Mouse (Mus musculus) forebrain, embryonic 15.5 days (tissue): ENCODE results near the gene A430033K04Rik. TPM values are rescaled to one million over a fixed set of nuclear protein-coding genes. Genes with fewer than 3 reads are reported as not detected.

Experiments
- ATAC-seq: fragments of 200-750 bp; cut with Nextera tagmentation; replicated peaks from 2 replicates; pipeline ENCODE4 v1.8.0; 2017; ENCODE audit warnings: mild to moderate bottlenecking, moderate TSS enrichment, moderate library complexity
- H3K27ac ChIP-seq: fragments of 300-500 bp; sonication (generic); replicated peaks from 2 replicates; pipeline ENCODE4 v1.5.1; 2015; ENCODE audit warnings: mild to moderate bottlenecking, inconsistent platforms
- H3K27me3 ChIP-seq: fragments of 300-500 bp; sonication (generic); 2 replicates; pipeline ENCODE4 v1.6.1; 2015; ENCODE audit warnings: inconsistent platforms
- H3K36me3 ChIP-seq: fragments of 300-500 bp; sonication (generic); 2 replicates; pipeline ENCODE4 v1.6.1; 2015; ENCODE audit warnings: mild to moderate bottlenecking, inconsistent platforms
- H3K4me1 ChIP-seq: fragments of 300-500 bp; sonication (generic); 2 replicates; pipeline ENCODE4 v1.6.1; 2015; ENCODE audit warnings: inconsistent platforms
- H3K4me2 ChIP-seq: fragments of 300-500 bp; sonication (generic); replicated peaks from 2 replicates; pipeline ENCODE4 v1.6.1; 2015; ENCODE audit warnings: mild to moderate bottlenecking, inconsistent platforms
- H3K4me3 ChIP-seq: fragments of 300-500 bp; sonication (generic); 2 replicates; pipeline ENCODE4 v1.5.1; 2015; ENCODE audit warnings: mild to moderate bottlenecking, inconsistent platforms
- H3K9ac ChIP-seq: fragments of 300-500 bp; sonication (generic); replicated peaks from 2 replicates; pipeline ENCODE4 v1.6.1; 2015; ENCODE audit warnings: mild to moderate bottlenecking, inconsistent platforms
- H3K9me3 ChIP-seq: fragments of 300-500 bp; sonication (generic); 2 replicates; pipeline ENCODE4 v1.6.1; 2016; ENCODE audit warnings: inconsistent platforms
- WGBS: fragments of 180-500 bp; shearing (Covaris S2); methylation state at CpG from one replicate; pipeline ENCODE4 v1.1.7; 2015; ENCODE audit warnings: mixed read lengths; 5-methylcytosine and 5-hydroxymethylcytosine counted together
- polyA plus RNA-seq: library from polyadenylated mRNA; unstranded; fragments of >200 nt; fragmentation: Nextera tagmentation; extraction: Ambion mirVana; gene quantifications from 2 replicates; pipeline ENCODE4 v1.2.1, GENCODE M21; 2015

A430033K04Rik gene
- polyA plus RNA-seq, 1 experiment from 2014 or later = 28.1 TPM

DNA sequence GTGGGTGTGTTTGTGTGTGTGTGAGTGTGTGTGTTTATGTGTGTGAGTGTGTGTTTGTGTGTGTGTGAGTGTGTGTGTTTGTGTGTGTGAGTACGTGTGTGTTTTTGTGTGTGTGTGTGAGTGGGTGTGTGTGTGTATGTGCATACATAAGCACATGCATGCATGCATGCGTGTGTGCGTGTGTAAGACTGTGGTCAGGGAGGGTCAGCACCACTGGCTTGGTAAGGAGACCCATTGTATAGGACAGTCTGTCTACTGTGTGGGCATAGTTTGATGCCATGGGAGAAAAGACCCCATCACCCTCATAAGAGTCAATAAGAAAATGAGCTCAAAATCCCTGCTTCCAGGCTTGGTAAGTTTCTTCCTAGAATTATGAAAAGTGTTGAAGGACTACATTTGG lies 34.7 kb downstream of the A430033K04Rik start:
- no peak overlapping the region for H3K9ac ChIP-seq
- H3K4me1 ChIP-seq = no peaks in the 10 kb centered on the region
- ATAC-seq = no peak
- H3K4me2 ChIP-seq = no peak overlapping the region
- H3K9me3 ChIP-seq = no peaks in the 10 kb centered on the region
- H3K27me3 ChIP-seq = no peaks in the 10 kb centered on the region
- H3K4me3 ChIP-seq = no peak overlapping the region
- no peak overlapping the region for H3K27ac ChIP-seq
- 89% methylated on average over 3 of the region's 3 CpGs for WGBS
- no peaks in the 10 kb centered on the region for H3K36me3 ChIP-seq

DNA sequence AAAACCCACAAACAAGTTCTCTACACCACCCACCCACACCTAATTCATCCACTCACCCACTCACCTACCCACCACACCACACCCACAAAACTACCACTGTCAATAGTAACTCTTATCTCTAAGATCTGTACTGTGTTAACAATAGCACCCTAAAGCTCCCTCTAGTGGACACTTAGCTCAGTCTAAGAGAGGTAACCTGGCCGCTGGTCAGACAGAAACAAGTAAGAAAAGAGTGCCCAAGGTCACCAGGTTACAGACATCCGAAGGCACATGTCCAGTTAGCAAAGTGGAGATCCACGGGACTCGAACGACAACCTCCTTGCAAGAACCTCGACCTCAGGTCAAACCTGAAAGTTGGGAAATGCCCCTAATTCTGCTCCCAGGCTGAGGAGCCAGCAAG lies 35.2 kb downstream of the A430033K04Rik start:
- no peak overlapping the region for H3K4me3 ChIP-seq
- no peak overlapping the region for H3K27ac ChIP-seq
- H3K9ac ChIP-seq = no peak overlapping the region
- H3K36me3 ChIP-seq = no peaks in the 10 kb centered on the region
- no peaks in the 10 kb centered on the region for H3K27me3 ChIP-seq
- H3K9me3 ChIP-seq = no peaks in the 10 kb centered on the region
- H3K4me1 ChIP-seq = no peaks in the 10 kb centered on the region
- 45% methylated on average over 6 of the region's 6 CpGs for WGBS
- no peak overlapping the region for H3K4me2 ChIP-seq
- peak; percentile 72 for ATAC-seq

DNA sequence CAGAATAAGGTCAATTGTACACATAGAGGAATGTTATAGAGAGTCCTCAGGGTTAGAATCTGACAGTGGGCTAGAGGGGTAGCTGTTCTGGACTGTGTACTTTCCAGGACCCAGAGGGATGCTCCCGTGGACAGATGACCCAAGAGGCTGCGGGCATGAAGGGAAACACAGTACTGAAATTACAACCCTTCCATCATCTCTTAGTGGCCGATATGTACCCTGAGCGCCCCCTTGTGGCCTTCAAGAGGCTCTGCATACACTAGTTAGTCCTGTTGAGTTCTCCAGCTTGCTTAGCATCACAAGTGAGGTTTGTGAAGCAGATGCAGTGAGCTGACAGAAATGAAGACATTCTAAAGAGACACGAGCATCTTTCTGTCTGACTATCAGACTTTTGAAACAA lies 36.3 kb downstream of the A430033K04Rik start:
- WGBS = 11% methylated on average over 5 of the region's 5 CpGs
- no peak for ATAC-seq
- no peak overlapping the region for H3K9ac ChIP-seq
- H3K36me3 ChIP-seq = no peaks in the 10 kb centered on the region
- H3K9me3 ChIP-seq = no peaks in the 10 kb centered on the region
- H3K4me2 ChIP-seq = no peak overlapping the region
- H3K27me3 ChIP-seq = no peaks in the 10 kb centered on the region
- H3K27ac ChIP-seq = no peak overlapping the region
- H3K4me3 ChIP-seq = no peak overlapping the region
- H3K4me1 ChIP-seq = no peaks in the 10 kb centered on the region

DNA sequence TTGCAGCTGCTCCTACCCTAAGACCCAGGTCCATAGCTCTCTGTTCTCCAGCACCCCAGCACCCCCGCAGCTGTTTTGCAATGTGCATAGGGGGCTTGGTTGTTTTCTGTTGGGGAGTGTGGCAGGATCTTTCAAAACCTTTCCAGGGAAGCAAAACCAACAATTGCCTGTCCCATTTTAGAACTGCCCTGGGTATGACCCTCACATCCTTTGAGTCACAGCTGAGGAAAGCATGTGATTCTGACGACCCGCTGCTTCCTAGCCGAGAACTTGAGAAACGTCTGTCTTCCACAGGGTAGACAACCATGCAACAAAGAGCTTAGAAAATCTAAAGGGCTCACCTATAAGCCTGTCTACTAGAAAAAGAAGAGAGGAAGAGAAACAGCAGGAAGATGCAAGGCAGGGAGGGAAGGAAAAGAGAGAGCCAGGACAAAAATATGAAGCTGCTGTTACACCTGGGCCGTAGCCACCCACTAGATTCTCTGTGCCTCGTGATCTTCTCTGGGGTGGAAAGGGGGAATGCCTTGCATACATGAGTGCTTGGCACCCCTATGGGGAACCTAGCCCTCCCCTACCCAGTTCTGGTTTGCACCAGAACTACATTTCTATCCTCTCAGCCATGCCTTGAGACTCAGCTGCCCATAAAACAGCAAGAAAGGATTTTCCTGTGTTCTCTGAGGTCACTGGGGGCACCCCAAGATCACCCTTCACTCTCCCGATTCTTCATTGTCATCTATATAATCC lies 60.5 kb downstream of the A430033K04Rik start:
- WGBS = 66% methylated on average over 8 of the region's 8 CpGs
- Histone ChIP-seq H3K4me3 (no peak overlapping the region), H3K36me3 (no peaks in the 10 kb centered on the region), H3K27me3 (no peaks in the 10 kb centered on the region), H3K4me2 (no peak overlapping the region), H3K4me1 (no peaks in the 10 kb centered on the region), H3K9ac (no peak overlapping the region), H3K27ac (no peak overlapping the region), H3K9me3 (no peaks in the 10 kb centered on the region)
- no peak for ATAC-seq

DNA sequence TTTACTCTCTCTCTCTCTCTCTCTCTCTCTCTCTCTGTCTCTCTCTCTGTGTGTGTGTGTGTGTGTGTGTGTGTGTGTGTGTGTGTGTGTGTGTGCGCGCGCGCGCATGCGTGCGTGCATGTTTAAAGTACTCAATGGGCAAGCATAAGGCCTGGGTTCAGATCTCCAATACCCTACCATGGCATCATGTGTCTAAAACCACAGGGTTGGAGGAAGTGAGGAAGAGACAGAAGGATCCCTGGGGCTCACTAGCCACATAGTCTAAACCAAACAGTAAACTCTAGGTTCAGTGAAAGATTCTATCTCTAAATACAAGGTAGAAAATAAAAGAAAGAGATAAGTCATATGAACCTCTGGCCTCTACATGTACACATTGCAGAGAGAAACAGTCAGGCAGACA lies 61.2 kb downstream of the A430033K04Rik start:
- Histone ChIP-seq H3K4me2 (no peak overlapping the region), H3K36me3 (no peaks in the 10 kb centered on the region), H3K27me3 (no peaks in the 10 kb centered on the region), H3K4me3 (no peak overlapping the region), H3K4me1 (no peaks in the 10 kb centered on the region), H3K27ac (no peak overlapping the region), H3K9me3 (no peaks in the 10 kb centered on the region), H3K9ac (no peak overlapping the region)
- WGBS = 99% methylated on average over 7 of the region's 7 CpGs
- no peak for ATAC-seq

DNA sequence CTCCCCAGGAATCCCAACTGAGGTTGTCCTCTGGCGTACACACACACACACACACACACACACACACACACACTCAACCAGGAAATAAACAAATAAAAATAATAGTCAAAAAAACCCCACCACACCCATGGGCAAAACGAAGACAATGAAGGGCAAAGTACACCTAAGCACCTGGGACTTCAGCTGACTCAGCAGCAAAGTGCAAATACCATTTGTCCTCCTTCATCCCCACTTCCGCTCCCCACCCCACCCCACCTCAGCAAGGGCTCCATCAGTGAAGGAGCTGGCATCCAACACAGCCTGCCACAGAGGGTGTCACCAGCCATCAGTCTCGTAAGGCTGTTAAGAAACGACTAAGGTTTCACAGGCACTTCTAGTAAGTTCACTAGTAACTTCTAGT lies 64.8 kb downstream of the A430033K04Rik start:
- Histone ChIP-seq H3K9me3 (no peaks in the 10 kb centered on the region), H3K4me1 (no peaks in the 10 kb centered on the region), H3K36me3 (no peaks in the 10 kb centered on the region), H3K27me3 (no peaks in the 10 kb centered on the region), H3K4me2 (no peak overlapping the region), H3K27ac (no peak overlapping the region), H3K4me3 (no peak overlapping the region), H3K9ac (no peak overlapping the region)
- ATAC-seq = no peak
- 80% methylated on average over 5 of the region's 5 CpGs for WGBS

DNA sequence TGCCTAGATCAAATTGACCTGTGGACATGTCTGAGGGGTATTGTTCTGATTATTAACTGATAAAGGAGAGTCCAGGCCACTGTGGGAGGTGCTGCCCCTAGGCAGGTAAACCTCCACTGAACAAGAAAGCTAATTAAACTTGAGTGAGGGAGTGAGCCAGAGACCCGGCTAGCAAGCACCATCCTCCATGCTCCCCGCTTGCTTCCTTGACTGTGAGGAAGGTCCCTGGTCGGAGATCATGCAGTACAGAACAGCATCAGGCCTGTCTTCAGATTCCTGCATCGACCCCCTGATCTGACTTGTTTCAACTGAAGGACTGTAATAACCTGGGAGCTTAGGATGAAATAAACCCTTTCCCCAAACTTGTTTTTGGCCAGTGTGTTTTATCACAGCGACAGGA lies 66.6 kb downstream of the A430033K04Rik start:
- no peaks in the 10 kb centered on the region for H3K9me3 ChIP-seq
- no peak overlapping the region for H3K4me2 ChIP-seq
- H3K27me3 ChIP-seq = no peaks in the 10 kb centered on the region
- no peaks in the 10 kb centered on the region for H3K36me3 ChIP-seq
- ATAC-seq = no peak
- H3K27ac ChIP-seq = 0 out of 2 replicates have a peak overlapping the region, but pooled peaks have one; percentile 35
- no peak overlapping the region for H3K4me3 ChIP-seq
- WGBS = 53% methylated on average over 5 of the region's 5 CpGs
- no peaks in the 10 kb centered on the region for H3K4me1 ChIP-seq
- no peak overlapping the region for H3K9ac ChIP-seq

DNA sequence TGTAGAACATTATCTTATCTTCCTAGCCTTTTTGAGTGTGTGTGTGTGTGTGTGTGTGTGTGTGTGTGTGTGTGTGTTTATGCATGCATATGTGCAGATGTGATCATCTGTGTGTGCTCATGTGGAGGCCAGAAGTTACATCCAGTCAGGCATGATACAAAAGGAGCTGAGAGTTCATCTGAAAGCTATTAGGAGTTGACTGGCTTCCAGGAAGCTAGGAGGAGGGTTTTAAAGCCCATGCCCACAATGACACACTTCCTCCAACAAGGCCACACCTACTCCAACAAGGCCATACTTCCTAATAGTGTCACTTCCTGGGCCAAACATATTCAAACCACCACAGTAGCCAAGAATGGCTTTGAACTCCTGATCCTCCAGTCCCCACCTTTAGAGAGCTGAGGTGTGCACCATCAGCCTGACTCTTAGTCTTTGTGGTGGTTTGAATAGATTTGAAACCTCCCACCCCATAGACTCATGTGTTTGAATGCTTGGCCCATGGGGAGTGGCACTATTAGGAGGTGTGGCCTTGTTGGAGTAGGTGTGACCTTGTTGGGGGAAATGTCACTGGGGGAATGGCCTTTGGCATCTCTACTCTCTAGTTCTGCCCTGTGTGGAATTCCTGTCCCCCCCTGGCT lies 70.4 kb downstream of the A430033K04Rik start:
- Histone ChIP-seq H3K4me3 (no peak overlapping the region), H3K36me3 (no peaks in the 10 kb centered on the region), H3K4me2 (no peak overlapping the region), H3K27ac (no peak overlapping the region), H3K4me1 (no peaks in the 10 kb centered on the region), H3K9me3 (no peaks in the 10 kb centered on the region), H3K9ac (no peak overlapping the region), H3K27me3 (no peaks in the 10 kb centered on the region)
- ATAC-seq = no peak

DNA sequence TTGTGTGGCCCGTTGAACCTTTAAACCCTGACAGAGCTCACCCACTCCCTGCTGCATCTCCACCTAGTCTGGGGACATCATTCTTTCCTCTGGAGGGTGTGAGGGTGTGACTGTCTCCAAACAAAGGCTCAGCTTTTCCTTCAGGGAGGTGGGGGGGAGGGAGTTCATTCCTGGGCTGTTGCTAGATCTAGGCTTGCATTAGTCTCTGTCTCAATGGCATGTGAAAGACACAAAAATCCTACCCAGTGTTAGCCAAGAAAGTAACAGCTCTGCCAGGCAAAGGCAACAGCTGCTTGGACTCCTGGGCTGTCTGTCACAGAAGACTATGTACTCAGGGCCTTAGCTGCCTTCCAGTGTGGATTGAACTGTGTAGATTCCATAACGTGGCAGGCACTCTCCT lies 71.4 kb downstream of the A430033K04Rik start:
- Histone ChIP-seq H3K4me3 (no peak overlapping the region), H3K4me2 (no peak overlapping the region), H3K36me3 (no peaks in the 10 kb centered on the region), H3K4me1 (no peaks in the 10 kb centered on the region), H3K27ac (no peak overlapping the region), H3K9ac (no peak overlapping the region), H3K9me3 (no peaks in the 10 kb centered on the region), H3K27me3 (no peaks in the 10 kb centered on the region)
- no peak for ATAC-seq
- WGBS = 67% methylated on average over 2 of the region's 2 CpGs

DNA sequence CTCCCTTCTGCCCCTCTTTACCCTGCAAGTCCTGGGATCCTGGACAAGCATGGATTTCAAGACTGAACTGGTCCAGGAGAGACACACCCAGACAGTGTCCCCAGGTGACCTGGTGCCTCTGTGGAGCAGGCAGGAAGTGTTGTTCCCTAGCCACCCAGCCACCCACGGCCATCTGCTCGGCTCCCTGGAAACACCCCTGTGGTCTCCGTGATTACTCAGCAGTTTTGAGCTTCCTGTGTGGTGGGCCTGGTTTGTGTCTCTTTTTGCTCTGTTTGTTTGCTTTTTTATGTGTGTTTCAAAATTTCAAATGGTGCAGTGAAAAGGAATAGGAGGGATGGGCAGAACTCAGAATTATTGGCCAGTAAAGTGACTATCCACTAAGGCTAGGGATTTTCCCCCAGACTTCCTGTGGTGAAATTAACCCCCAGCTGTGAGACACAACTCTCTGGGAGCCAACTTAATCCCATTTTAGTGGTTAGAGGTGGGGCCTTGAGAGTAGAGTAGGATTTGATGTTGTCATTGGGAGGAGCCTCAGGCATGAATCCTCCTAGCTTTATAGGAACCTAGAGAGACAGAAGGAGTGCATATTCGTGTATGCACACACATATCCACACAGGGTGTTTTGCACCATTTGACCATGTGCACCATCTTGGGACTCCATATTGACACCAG lies 72.0 kb downstream of the A430033K04Rik start:
- Histone ChIP-seq H3K27me3 (no peaks in the 10 kb centered on the region), H3K36me3 (no peaks in the 10 kb centered on the region), H3K9me3 (no peaks in the 10 kb centered on the region), H3K9ac (no peak overlapping the region), H3K4me1 (no peaks in the 10 kb centered on the region), H3K4me3 (no peak overlapping the region), H3K4me2 (no peak overlapping the region), H3K27ac (no peak overlapping the region)
- WGBS = 58% methylated on average over 4 of the region's 4 CpGs
- ATAC-seq = no peak

DNA sequence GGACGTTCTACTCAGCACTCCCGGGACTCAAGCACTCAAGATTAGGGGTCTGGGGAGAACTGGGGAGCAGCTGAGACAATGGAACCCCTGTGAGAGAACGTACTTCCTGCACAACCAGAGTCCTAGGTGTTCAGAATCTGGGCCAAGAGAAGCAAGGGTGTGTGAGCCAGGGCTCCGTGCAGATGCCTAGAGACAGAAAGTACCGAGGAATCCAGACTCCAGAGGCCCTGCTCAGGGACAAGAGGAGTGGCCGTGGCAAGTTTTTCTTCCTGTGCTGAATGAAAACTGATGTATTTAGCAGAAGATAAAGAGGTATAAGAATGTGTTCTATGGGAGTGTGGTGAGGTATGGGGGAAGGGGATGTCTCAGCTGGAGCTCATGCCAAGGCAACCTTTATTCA lies 74.8 kb downstream of the A430033K04Rik start:
- Histone ChIP-seq H3K27me3 (no peaks in the 10 kb centered on the region), H3K9ac (no peak overlapping the region), H3K4me1 (no peaks in the 10 kb centered on the region), H3K27ac (no peak overlapping the region), H3K9me3 (no peaks in the 10 kb centered on the region), H3K36me3 (no peaks in the 10 kb centered on the region), H3K4me2 (no peak overlapping the region), H3K4me3 (no peak overlapping the region)
- ATAC-seq = no peak
- WGBS = 62% methylated on average over 6 of the region's 6 CpGs
